Mouse (Mus musculus): ENCODE measurements around the gene Mavs.
A peak's percentile ranks its signal among the peaks of the same experiment; 100 is the strongest.

The Mavs gene

GRCm38 (mm10) chr2:131262213-131262672, 28.4 kb downstream of the Mavs start, which contains the start of gene Pank2:
TSS of gene Pank2 (plus strand) at chr2:131262495.
- DNase-seq, result peak; percentile 98 to 99

- DNase-seq, result no peak
Observed at GRCm38 (mm10) chr2:131262680-131263670, 29.1 kb downstream of the Mavs start.

GRCm38 (mm10) chr2:131264027-131264426, 30.2 kb downstream of the Mavs start:
- DNase-seq, result no peak

GRCm38 (mm10) chr2:131265056-131265455, 31.2 kb downstream of the Mavs start:
- no peak for DNase-seq

- no peak for DNase-seq
Observed at GRCm38 (mm10) chr2:131275493-131275892, 41.6 kb downstream of the Mavs start.

- DNase-seq, result no peak
Observed at GRCm38 (mm10) chr2:131276722-131277121, 42.9 kb downstream of the Mavs start.

GRCm38 (mm10) chr2:131281596-131281995, 47.7 kb downstream of the Mavs start:
- DNase-seq, result no peak

- DNase-seq, result no peak
Observed at GRCm38 (mm10) chr2:131286276-131286675, 52.4 kb downstream of the Mavs start.

- no peak for DNase-seq
Observed at GRCm38 (mm10) chr2:131290669-131291068, 56.8 kb downstream of the Mavs start.

- DNase-seq, result no peak
Observed at GRCm38 (mm10) chr2:131296746-131297261, 62.9 kb downstream of the Mavs start.

All from kidney, postnatal 4 days (tissue).